Mouse (Mus musculus) midbrain, postnatal 0 days (tissue): ENCODE data around the gene St7. TPM values are rescaled to one million over a fixed set of nuclear protein-coding genes. Genes with fewer than 3 reads are reported as not detected.
A peak's percentile ranks its signal among the peaks of the same experiment; 100 is the strongest.

Source experiments
- ATAC-seq: fragments of 200-750 bp; cut with Nextera tagmentation; 2 replicates; pipeline ENCODE4 v1.8.0; 2017; ENCODE audit warnings: moderate number of reproducible peaks, mild to moderate bottlenecking, moderate TSS enrichment, moderate library complexity; ENCODE audit not compliant: low FRiP score
- DNase-seq: peaks from one replicate; pipeline ENCODE4 v3.0.0-alpha.2; 2015; ENCODE audit warnings: low spot score
- H3K27ac ChIP-seq: fragments of 300-500 bp; sonication (generic); 2 replicates; pipeline ENCODE4 v1.5.1; 2014; ENCODE audit warnings: low read depth, mild to moderate bottlenecking, low read length, mixed read lengths
- H3K27me3 ChIP-seq: fragments of 300-500 bp; sonication (generic); 2 replicates; pipeline ENCODE4 v1.6.1; 2014; ENCODE audit warnings: low read length, control low read depth, mixed read lengths; ENCODE audit not compliant: insufficient read depth
- H3K36me3 ChIP-seq: fragments of 300-500 bp; sonication (generic); 2 replicates; pipeline ENCODE4 v1.6.1; 2014; ENCODE audit warnings: low read length, control low read depth, mixed read lengths; ENCODE audit not compliant: insufficient read depth
- H3K4me1 ChIP-seq: fragments of 300-500 bp; sonication (generic); 2 replicates; pipeline ENCODE4 v1.6.1; 2014; ENCODE audit warnings: mild to moderate bottlenecking, control low read depth, antibody characterized with exemption, low read length, mixed read lengths; ENCODE audit not compliant: insufficient read depth
- H3K4me2 ChIP-seq: fragments of 300-500 bp; sonication (generic); 2 replicates; pipeline ENCODE4 v1.6.1; 2014; ENCODE audit warnings: low read depth, mild to moderate bottlenecking, low read length, mixed read lengths; ENCODE audit not compliant: poor library complexity, severe bottlenecking
- H3K4me3 ChIP-seq: fragments of 300-500 bp; sonication (generic); 2 replicates; pipeline ENCODE4 v1.5.1; 2014; ENCODE audit warnings: low read depth, mild to moderate bottlenecking, low read length, moderate library complexity
- H3K9ac ChIP-seq: fragments of 300-500 bp; sonication (generic); replicated peaks from 2 replicates; pipeline ENCODE4 v1.6.1; 2014; ENCODE audit warnings: mild to moderate bottlenecking, low read length, moderate library complexity, mixed read lengths; ENCODE audit not compliant: poor library complexity, severe bottlenecking
- H3K9me3 ChIP-seq: fragments of 300-500 bp; sonication (generic); 2 replicates; pipeline ENCODE4 v1.6.1; 2016; ENCODE audit warnings: low read length, control low read depth
- CTCF ChIP-seq: IDR thresholded peaks from 2 replicates; pipeline ENCODE4 v1.5.1; 2016; ENCODE audit warnings: antibody characterized with exemption, mild to moderate bottlenecking
- WGBS: fragments of 180-500 bp; shearing (Covaris S2); extraction: QIAGEN DNeasy Blood & Tissue Kit; methylation state at CpG from one replicate; pipeline ENCODE4 v1.1.7; 2014; 5-methylcytosine and 5-hydroxymethylcytosine counted together
- polyA plus RNA-seq: library from polyadenylated mRNA; unstranded; fragments of >200 nt; fragmentation: Nextera tagmentation; extraction: Ambion mirVana; gene quantifications from 2 replicates; pipeline ENCODE4 v1.2.1, GENCODE M21; 2015
- total RNA-seq: library from RNA; depleted of rRNA; stranded (reverse); fragments of >200 nt; gene quantifications from 2 replicates; pipeline ENCODE4 v1.2.3, GENCODE M21; 2014

The St7 gene
- total and polyA plus RNA-seq, 2 experiments from 2014 or later, result 39.4 to 69.5 TPM

DNA sequence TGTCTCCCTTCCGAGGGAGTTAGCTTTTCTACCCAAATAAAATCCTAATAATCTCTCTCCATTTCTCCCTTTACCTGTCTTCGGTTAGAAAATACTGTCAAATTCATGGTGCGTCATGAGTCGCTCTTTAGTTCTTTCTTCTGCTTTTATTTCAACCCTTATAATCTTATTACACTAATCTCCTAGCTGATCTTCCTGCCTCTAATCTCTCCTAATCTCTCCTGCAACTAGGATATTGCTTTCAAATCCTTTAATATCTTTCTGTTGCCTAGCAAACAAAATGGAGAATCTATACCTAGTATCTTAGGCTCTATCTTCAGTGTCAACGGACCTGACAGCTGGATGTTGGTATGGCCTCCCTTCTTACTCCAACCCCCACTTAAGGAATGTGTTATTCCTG lies 29.0 kb downstream of the St7 start:
- ATAC-seq, result no peak
- H3K4me1 ChIP-seq, result no peaks in the 10 kb centered on the region
- H3K27ac ChIP-seq, result no peak overlapping the region
- no peak overlapping the region for H3K9ac ChIP-seq
- no peaks in the 10 kb centered on the region for H3K27me3 ChIP-seq
- no peaks in the 10 kb centered on the region for H3K36me3 ChIP-seq
- TF ChIP-seq CTCF, result no peak
- no peaks in the 10 kb centered on the region for H3K9me3 ChIP-seq
- no peak overlapping the region for H3K4me2 ChIP-seq
- no peak for DNase-seq
- no peak overlapping the region for H3K4me3 ChIP-seq
- 17% methylated on average over 5 of the region's 5 CpGs for WGBS

DNA sequence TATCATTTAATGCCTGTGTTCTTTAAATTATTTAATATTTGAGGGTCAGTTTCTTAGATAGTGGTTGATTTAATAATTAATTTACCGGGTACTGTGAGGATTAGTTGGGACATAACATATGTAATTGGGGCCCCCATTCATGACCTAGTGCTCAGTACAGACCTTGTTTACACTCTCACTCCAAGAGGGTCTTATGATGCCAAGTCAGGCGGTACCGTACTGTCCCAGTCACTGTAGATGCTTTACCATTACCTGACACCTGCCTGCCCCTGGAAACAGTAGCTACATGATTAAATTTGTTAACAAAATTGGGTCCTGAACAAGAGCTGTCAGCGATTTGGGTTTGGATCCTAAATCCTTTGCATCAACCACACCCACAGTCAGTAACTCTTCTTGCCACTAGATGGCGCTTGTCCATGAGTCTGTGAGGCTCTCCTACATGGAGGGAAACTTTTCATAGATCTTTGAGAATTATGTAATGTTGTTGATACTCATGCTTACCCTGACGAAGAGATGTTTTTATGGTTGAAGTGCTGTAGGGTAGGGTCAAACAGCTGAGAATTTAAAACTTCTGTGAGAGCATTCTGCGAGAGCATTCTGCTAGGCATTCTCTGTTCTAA lies 33.2 kb downstream of the St7 start:
- Histone ChIP-seq H3K9me3 (no peaks in the 10 kb centered on the region), H3K27ac (no peak overlapping the region), H3K4me1 (no peaks in the 10 kb centered on the region), H3K27me3 (no peaks in the 10 kb centered on the region), H3K9ac (no peak overlapping the region), H3K4me2 (no peak overlapping the region), H3K36me3 (no peaks in the 10 kb centered on the region), H3K4me3 (no peak overlapping the region)
- peak; percentile 93 for TF ChIP-seq CTCF
- ATAC-seq, result peak; percentile 70
- WGBS, result 48% methylated on average over 7 of the region's 7 CpGs
- DNase-seq, result peak; percentile 83

DNA sequence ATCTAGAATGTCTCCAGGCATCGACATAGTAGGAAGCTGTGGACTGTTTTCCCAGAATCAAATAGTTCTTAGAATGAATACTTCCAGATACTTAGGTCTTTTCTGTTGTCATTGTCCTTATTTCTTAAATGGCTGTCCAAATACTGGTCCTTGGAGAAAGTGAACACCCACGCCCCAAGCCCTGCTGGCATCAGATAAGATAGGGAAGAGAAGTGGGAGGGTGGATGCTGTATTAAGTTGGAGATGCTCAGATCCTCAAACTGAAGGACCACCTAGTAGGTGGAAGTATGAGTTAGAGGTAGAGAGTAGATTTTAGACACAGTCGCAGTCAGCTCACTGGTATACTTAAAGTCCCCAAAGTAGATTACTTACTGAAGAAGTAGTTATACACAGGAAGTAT lies 34.5 kb downstream of the St7 start:
- WGBS, result 93% methylated on average over 3 of the region's 3 CpGs
- H3K9ac ChIP-seq, result no peak overlapping the region
- H3K27me3 ChIP-seq, result no peaks in the 10 kb centered on the region
- no peak overlapping the region for H3K4me3 ChIP-seq
- H3K27ac ChIP-seq, result no peak overlapping the region
- no peaks in the 10 kb centered on the region for H3K9me3 ChIP-seq
- H3K4me1 ChIP-seq, result no peaks in the 10 kb centered on the region
- no peaks in the 10 kb centered on the region for H3K36me3 ChIP-seq
- no peak for TF ChIP-seq CTCF
- no peak for ATAC-seq
- no peak overlapping the region for H3K4me2 ChIP-seq
- no peak for DNase-seq

DNA sequence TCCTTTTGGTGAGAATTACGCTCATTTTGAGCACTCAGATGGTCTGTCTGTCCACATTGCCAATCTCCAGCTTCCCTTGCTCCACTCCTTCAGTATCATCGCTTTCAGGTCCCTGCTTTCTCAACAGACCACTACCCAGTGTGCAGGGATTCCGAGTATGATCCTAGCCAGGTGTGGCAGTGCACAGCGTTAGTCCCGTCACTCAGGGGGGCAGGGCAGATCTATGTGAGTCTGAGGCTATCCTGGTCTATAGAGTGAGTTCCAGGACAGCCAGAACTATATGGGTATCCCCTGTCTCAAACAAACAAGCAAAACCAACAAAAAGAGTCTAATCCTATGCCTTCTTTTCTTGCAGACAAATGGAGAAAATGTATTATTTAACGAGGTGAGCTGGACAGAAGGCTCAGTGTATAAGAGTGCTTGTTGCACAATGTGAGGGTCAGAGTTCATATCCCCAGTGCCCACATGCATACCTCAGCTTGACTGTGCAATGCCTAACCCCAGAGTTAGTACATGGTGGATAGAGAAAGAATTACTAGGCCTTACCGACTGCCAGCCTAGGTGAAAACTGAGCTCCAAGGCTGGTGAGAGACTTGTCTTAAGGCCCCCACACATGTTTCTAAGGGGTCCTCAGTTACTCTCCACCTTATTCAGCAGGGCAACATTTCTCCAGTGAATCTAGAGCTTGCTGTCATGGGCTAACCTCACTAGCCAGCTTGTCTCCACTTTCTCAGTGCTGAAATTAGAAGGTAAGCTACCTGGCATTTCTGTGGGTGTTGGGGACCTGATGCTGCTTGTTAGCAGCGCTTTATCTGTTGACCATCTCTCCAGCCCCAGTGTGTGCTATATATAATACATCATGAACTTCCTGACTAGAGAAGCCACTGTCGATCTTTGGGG lies 35.4 kb downstream of the St7 start:
- ATAC-seq (no peak), DNase-seq (no peak)
- TF ChIP-seq CTCF, result no peak
- Histone ChIP-seq H3K9me3 (no peaks in the 10 kb centered on the region), H3K27me3 (no peaks in the 10 kb centered on the region), H3K36me3 (no peaks in the 10 kb centered on the region), H3K4me3 (no peak overlapping the region), H3K27ac (no peak overlapping the region), H3K4me1 (no peaks in the 10 kb centered on the region), H3K4me2 (no peak overlapping the region), H3K9ac (no peak overlapping the region)
- 87% methylated on average over 9 of the region's 9 CpGs for WGBS

GRCm38 (mm10) chr6:17730122-17730521 lies 37.4 kb downstream of the St7 start:
- no peak for ATAC-seq
- TF ChIP-seq CTCF, result no peak
- DNase-seq, result no peak

GRCm38 (mm10) chr6:17731694-17732093 lies 39.0 kb downstream of the St7 start:
- H3K9me3 ChIP-seq, result no peaks in the 10 kb centered on the region
- TF ChIP-seq CTCF, result no peak
- H3K9ac ChIP-seq, result no peak overlapping the region
- no peaks in the 10 kb centered on the region for H3K4me1 ChIP-seq
- no peak overlapping the region for H3K27ac ChIP-seq
- DNase-seq (no peak), ATAC-seq (no peak)
- no peaks in the 10 kb centered on the region for H3K27me3 ChIP-seq
- 81% methylated on average over 5 of the region's 5 CpGs for WGBS
- no peak overlapping the region for H3K4me2 ChIP-seq
- H3K4me3 ChIP-seq, result no peak overlapping the region
- no peaks in the 10 kb centered on the region for H3K36me3 ChIP-seq

More at GRCm38 (mm10) chr6:17730122-17730521, 37.4 kb downstream of the St7 start:
- Histone ChIP-seq H3K4me1 (no peaks in the 10 kb centered on the region), H3K4me2 (no peak overlapping the region), H3K36me3 (no peaks in the 10 kb centered on the region), H3K9me3 (no peaks in the 10 kb centered on the region), H3K9ac (no peak overlapping the region), H3K4me3 (no peak overlapping the region), H3K27ac (no peak overlapping the region), H3K27me3 (no peaks in the 10 kb centered on the region)
- WGBS, result 85% methylated on average over 6 of the region's 6 CpGs
